Mouse (Mus musculus): ENCODE results near the gene Smyd5. TPM values are rescaled to one million over a fixed set of nuclear protein-coding genes. Genes with fewer than 3 reads are reported as not detected.

The Smyd5 gene
- polyA plus RNA-seq, 1 experiment from 2014 or later: 82.8 TPM

Other genes with a start within 250 kb of the Smyd5 start
- gene Emx1, start 244.6 kb upstream of the Smyd5 start, polyA plus RNA-seq (2015; fragmentation: Nextera tagmentation; extraction: Ambion mirVana): 1.1 TPM in 1 of 2 replicates, not detected in the other
- gene Sfxn5, start 98.6 kb upstream of the Smyd5 start, polyA plus RNA-seq (2015; fragmentation: Nextera tagmentation; extraction: Ambion mirVana): 49.1 and 61.3 TPM in 2 replicates
- gene Rab11fip5, start 57.4 kb upstream of the Smyd5 start, polyA plus RNA-seq (2015; fragmentation: Nextera tagmentation; extraction: Ambion mirVana): 24.3 and 28.6 TPM in 2 replicates
- not detected in 2 replicates for gene Noto, start 8.1 kb upstream of the Smyd5 start, polyA plus RNA-seq (2015; fragmentation: Nextera tagmentation; extraction: Ambion mirVana)
- 561 TPM in 2 replicates for gene Cct7, start 19.5 kb downstream of the Smyd5 start, polyA plus RNA-seq (2015; fragmentation: Nextera tagmentation; extraction: Ambion mirVana)
- 33.2 and 34.9 TPM in 2 replicates for gene Pradc1, start 20.0 kb downstream of the Smyd5 start, polyA plus RNA-seq (2015; fragmentation: Nextera tagmentation; extraction: Ambion mirVana)
- gene Fbxo41, start 71.0 kb downstream of the Smyd5 start, polyA plus RNA-seq (2015; fragmentation: Nextera tagmentation; extraction: Ambion mirVana): 9.8 and 10.3 TPM in 2 replicates
- not detected in 2 replicates for gene Egr4, start 81.6 kb downstream of the Smyd5 start, polyA plus RNA-seq (2015; fragmentation: Nextera tagmentation; extraction: Ambion mirVana)
- gene Alms1, start 155.5 kb downstream of the Smyd5 start, polyA plus RNA-seq (2015; fragmentation: Nextera tagmentation; extraction: Ambion mirVana): 4.2 and 4.3 TPM in 2 replicates